Mouse (Mus musculus): ENCODE measurements around the gene Lyz2. TPM values are rescaled to one million over a fixed set of nuclear protein-coding genes. Genes with fewer than 3 reads are reported as not detected.
"Not testable (repeated sequence)": the region's sequence is repeated elsewhere in the genome, so short reads cannot be mapped to it uniquely, and the experiment has no call there.

The Lyz2 gene
- total RNA-seq, 2 experiments from 2014 or later, result 6.7 to 7.6 TPM

DNA sequence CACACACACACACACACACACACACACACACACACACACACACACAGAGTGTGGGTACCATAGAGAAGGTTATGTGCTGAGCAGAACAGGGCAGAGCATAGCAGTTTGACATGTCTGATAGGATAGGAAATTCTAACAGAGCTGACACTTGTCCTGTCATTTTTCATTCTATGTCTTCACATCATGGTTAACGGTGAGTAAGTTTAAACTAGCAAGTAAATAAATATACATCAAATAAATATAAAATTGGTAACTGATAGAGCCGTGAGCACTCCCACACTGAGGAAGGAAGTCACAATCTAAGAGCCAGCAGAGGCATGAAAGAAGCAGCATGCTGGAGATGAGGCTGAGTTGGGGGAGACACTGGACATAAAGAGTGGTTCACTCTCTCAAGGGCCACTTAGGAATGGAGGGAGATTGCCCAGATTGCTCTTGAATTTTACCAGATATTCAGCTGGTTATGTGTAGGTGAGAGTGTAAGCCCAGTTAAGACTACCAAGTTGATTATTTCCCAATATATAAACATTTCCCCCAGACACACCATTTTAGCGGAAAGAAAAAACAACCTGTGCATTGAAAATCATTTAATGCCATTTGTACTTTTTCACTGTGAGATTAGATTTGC, 5.2 kb upstream of the Lyz2 start:
- no peak for DNase-seq (ENCODE audit: extremely low spot score in 1 of 2, low spot score in 2 of 2)
- intact Hi-C loops (cut with DNase I), result no loop called here

- no peak for DNase-seq (ENCODE audit: extremely low spot score in 1 of 2, low spot score in 2 of 2)
- intact Hi-C loops (cut with DNase I), result no loop called here
These were observed 4.3 kb upstream of the Lyz2 start for GRCm38 (mm10) chr10:117286366-117286970.

- DNase-seq (ENCODE audit: extremely low spot score in 1 of 2, low spot score in 2 of 2); intact Hi-C loops (cut with DNase I): not testable (repeated sequence)
These were observed 3.5 kb upstream of the Lyz2 start for GRCm38 (mm10) chr10:117285584-117285983.

DNA sequence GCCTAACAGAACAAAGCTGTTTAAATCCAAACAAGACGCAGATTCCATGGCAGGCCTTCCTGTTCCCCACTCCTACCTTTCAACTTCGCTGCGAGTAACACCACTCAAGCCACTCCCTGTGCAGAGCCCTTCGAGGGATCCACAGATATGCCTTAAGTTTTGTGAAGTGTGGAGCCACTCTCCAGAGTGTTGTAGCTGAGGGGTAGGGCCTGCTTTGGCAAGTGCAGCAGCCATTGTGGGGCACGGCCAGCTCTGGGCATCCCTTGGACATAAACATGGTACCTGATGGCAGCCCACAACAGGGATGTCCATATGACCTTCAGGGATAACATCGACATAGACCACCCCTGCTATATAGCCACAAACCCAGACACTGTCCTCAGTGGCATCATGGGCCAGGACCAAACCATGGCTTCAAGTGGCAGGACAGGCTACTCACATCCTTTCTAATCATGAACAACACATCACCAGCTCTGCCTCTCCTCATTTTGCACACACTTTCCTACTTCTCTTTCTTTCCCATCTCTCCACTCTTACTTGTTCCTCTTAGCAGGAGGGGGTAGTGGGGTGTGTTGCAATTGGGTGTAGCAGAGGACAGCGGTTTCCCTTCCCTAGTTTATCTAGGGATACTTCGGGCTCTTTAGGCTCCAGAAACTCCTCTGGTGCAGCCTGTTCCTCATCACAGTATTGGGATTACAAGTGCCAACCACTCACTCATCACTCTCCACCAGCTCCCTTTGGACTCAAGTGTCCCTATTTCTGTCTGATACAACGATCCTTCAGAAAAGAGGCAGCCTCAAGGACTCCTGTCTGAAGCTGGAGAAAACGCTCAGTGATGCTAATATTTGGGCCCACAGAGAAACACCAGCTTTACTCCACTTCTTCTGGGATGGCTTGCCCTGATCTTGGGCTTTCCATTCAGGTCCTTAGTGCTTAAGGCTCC, 2.7 kb upstream of the Lyz2 start:
- no peak for DNase-seq (ENCODE audit: extremely low spot score in 1 of 2, low spot score in 2 of 2)
- intact Hi-C loops (cut with DNase I), result no loop called here

- no peak for DNase-seq (ENCODE audit: extremely low spot score in 1 of 2, low spot score in 2 of 2)
- intact Hi-C loops (cut with DNase I), result no loop called here
These were observed 1.9 kb upstream of the Lyz2 start for GRCm38 (mm10) chr10:117283871-117284577.

GRCm38 (mm10) chr10:117283196-117283595, 1.1 kb upstream of the Lyz2 start:
- intact Hi-C loops (cut with DNase I), result not testable (repeated sequence)

DNA sequence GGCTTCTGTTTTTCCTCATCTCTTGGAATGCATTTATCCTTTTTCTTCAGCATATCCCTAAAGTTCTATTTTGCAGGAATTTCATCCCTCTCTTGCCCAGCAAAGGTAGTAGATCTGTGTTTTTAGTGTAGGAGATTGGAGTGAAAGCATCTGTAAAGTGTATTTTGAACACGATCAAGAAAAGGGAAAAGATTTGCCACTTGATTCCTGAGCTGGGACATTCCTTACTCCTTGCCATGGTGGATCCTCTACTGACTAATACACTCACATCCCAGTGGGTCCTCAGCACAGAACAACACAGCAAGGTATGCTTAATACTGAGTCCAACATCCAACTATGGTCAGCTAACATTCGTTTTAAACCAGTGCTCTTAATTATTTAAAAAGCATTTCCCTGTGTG, 430 bp upstream of the Lyz2 start:
- intact Hi-C loops (cut with DNase I), result no loop called here
- no peak for DNase-seq (ENCODE audit: extremely low spot score in 1 of 2, low spot score in 2 of 2)

More at GRCm38 (mm10) chr10:117283196-117283595, 1.1 kb upstream of the Lyz2 start:
- DNase-seq (ENCODE audit: extremely low spot score in 1 of 2, low spot score in 2 of 2), result not testable (repeated sequence)

DNA sequence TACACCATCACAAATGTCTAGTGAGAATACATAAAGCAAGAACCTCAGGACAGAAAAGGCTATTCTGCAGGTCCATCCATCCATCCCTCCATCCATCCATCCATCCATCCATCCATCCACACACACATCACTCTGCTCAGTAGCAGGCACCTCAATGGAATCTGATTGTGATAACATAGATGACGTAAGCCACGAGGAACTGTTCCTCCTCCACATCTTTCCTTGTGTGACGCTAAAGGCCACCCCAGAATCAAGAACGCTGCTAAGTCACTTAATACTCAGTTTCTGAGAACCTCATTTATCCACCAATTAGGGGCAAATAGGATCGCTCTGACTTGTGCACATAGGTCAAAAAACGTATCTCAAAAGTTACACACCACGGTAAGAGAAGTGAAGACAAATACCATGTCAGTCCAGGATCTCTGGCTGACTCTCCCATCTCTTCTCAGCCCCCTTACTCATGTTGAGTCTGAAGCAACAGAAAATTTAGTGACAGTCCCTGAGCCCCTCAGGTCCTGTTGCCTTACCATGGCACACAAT, 670 bp downstream of the Lyz2 start:
- no peak for DNase-seq (ENCODE audit: extremely low spot score in 1 of 2, low spot score in 2 of 2)
- intact Hi-C loops (cut with DNase I), result no loop called here

DNA sequence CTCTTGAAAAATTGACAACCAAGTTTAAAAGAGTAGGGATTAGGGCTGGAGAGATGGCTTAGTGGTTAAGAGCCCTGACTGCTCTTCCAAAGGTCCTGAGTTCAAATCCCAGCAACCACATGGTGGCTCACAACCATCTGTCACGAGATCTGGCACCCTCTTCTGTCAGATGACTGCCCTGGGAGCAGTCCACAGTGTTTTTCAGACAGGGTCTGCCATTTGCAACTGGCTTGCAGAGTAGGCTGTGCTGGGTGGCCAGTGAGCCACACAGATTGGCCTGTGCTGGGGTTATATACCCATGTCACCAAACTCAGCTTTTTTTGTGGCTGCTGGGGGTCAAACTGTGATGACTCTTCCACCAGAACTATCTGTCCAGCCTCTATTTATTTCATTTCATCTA, 2.1 kb downstream of the Lyz2 start:
- intact Hi-C loops (cut with DNase I), result no loop called here
- no peak for DNase-seq (ENCODE audit: extremely low spot score in 1 of 2, low spot score in 2 of 2)

DNA sequence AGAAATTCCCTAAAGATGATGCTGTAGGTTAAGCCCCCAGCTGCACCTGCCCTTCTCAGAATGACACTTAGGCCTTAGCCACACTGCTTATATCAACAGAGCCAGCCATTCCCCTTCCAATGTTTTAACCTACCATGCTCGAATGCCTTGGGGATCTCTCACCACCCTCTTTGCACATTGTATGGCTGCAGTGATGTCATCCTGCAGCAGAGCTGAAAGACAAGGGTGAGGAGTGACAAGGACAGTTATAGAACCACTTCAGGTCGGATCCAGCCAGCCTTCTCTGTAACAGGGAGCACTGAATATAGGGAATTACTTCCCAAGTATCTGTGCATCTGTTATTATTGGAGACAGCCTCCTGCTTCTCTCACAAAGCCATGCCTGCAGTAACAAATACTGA, 3.6 kb downstream of the Lyz2 start:
- DNase-seq (ENCODE audit: extremely low spot score in 1 of 2, low spot score in 2 of 2); intact Hi-C loops (cut with DNase I): not testable (repeated sequence)

- intact Hi-C loops (cut with DNase I); DNase-seq (ENCODE audit: extremely low spot score in 1 of 2, low spot score in 2 of 2): not testable (repeated sequence)
These were observed 4.3 kb downstream of the Lyz2 start for GRCm38 (mm10) chr10:117277779-117278178.

DNA sequence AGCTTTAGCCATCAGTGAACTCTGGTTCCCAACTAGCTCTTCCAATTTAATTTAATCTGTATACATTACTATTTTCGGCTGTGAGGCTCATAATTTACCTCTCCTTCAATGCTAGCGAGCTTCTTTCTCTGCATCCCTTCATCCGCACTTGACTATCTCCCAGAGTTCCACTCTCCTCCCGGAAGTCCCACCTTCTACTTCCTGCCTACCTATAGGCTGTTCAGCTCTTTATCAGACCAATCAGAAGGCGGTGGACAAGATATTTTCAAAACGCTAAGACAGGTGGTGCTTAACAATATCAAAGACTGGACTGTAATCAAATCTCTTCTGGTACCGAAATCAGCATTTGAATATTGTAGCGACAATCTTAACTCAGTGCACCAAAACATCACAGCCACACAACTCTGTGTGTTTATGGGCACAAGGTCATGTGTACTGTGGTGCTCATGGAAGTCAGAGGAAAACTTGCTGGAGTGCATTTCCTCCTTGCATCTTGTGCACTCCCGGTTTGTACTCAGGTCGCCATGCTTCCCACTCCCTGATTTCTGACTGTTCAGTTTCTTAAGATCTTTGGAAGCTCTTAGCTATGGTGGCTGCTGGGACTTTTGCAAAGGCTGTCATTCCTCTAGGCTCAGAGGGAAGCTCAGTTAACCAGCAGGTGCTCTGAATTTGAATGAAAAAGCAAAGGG, 6.3 kb downstream of the Lyz2 start:
- no peak for DNase-seq (ENCODE audit: extremely low spot score in 1 of 2, low spot score in 2 of 2)
- intact Hi-C loops (cut with DNase I), result no loop called here

DNA sequence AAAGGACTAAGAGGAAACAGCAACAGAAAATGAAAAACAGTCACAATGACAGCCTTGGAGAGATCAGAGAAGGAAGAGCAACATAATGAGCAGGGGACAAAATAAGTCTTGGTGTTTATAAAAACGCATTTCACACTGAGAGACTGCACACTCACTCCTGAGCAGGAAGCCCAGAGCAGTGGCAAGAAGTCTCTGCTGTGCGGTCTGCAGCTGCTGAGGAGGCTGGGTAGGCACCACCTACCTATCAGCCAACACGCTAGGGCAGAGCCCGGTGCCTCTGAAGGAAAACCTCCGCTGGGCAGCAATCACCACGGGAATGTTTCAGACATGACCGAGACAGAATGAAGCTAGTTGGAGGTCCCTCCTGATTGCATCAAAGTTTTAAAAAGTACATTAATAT, 7.5 kb downstream of the Lyz2 start:
- intact Hi-C loops (cut with DNase I), result not testable (repeated sequence)

GRCm38 (mm10) chr10:117272023-117272422, 10.1 kb downstream of the Lyz2 start:
- intact Hi-C loops (cut with DNase I), result no loop called here
- no peak for DNase-seq (ENCODE audit: extremely low spot score in 1 of 2, low spot score in 2 of 2)

More for the DNA sequence above, 7.5 kb downstream of the Lyz2 start:
- DNase-seq (ENCODE audit: extremely low spot score in 1 of 2, low spot score in 2 of 2), result not testable (repeated sequence)

DNA sequence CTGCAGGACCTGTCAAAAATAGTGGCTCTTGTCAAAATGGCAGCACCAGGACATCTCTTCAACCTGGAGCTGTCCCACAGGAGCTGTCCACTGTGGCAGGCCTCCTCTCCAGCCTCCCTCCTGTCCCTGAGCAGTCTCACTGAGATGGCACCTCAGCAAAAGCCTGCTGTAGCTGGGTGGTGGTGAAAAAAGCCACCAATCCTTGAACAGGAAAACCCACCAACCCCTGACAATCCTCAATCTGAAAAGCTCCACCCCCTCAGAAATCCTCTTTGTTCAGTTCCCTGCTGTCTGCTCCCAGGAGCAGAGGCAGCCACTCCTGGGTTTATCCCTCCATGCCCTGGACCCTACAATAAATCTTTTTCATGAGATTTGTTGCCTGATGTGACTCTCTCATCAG, 22.3 kb downstream of the Lyz2 start:
- DNase-seq (ENCODE audit: extremely low spot score in 1 of 2, low spot score in 2 of 2), result no peak
- intact Hi-C loops (cut with DNase I), result no loop called here

GRCm38 (mm10) chr10:117238603-117239002, 43.5 kb downstream of the Lyz2 start, which contains the start of gene 9530003J23Rik:
TSS of gene 9530003J23Rik (minus strand) at chr10:117238703.
- intact Hi-C loops (cut with DNase I), result no loop called here
- no peak for DNase-seq (ENCODE audit: extremely low spot score in 1 of 2, low spot score in 2 of 2)

GRCm38 (mm10) chr10:117235866-117236265, 46.3 kb downstream of the Lyz2 start:
- intact Hi-C loops (cut with DNase I), result no loop called here
- no peak for DNase-seq (ENCODE audit: extremely low spot score in 1 of 2, low spot score in 2 of 2)

GRCm38 (mm10) chr10:117234825-117235224, 47.3 kb downstream of the Lyz2 start:
- intact Hi-C loops (cut with DNase I), result no loop called here
- no peak for DNase-seq (ENCODE audit: extremely low spot score in 1 of 2, low spot score in 2 of 2)

All from left cerebral cortex, postnatal 10 days (tissue).